Mouse (Mus musculus) limb, embryonic 14.5 days (tissue): ENCODE data around the gene Adamtsl4. TPM values are rescaled to one million over a fixed set of nuclear protein-coding genes. Genes with fewer than 3 reads are reported as not detected.

Source experiments
- ATAC-seq: fragments of 200-750 bp; cut with Nextera tagmentation; 2 replicates; pipeline ENCODE4 v1.8.0; 2017; ENCODE audit warnings: low read depth, moderate number of reproducible peaks, moderate TSS enrichment; ENCODE audit not compliant: low FRiP score
- DNase-seq: peaks from one replicate; pipeline ENCODE4 v3.0.0-alpha.2; 2015; ENCODE audit warnings: low spot score
- H3K27ac ChIP-seq: fragments of 300-500 bp; sonication (generic); replicated peaks from 2 replicates; pipeline ENCODE4 v1.5.1; 2014; ENCODE audit warnings: low read depth, mild to moderate bottlenecking, low read length, moderate library complexity, mixed read lengths
- H3K27me3 ChIP-seq: fragments of 300-500 bp; sonication (generic); 2 replicates; pipeline ENCODE4 v1.6.1; 2014; ENCODE audit warnings: low read length, mixed read lengths; ENCODE audit not compliant: control insufficient read depth, insufficient read depth
- H3K36me3 ChIP-seq: fragments of 300-500 bp; sonication (generic); 2 replicates; pipeline ENCODE4 v1.6.1; 2014; ENCODE audit warnings: mild to moderate bottlenecking, low read length, moderate library complexity, mixed read lengths; ENCODE audit not compliant: control insufficient read depth, insufficient read depth
- H3K4me1 ChIP-seq: fragments of 300-500 bp; sonication (generic); 2 replicates; pipeline ENCODE4 v1.6.1; 2014; ENCODE audit warnings: antibody characterized with exemption, low read length, mixed read lengths; ENCODE audit not compliant: control insufficient read depth, insufficient read depth
- H3K4me2 ChIP-seq: fragments of 300-500 bp; sonication (generic); replicated peaks from 2 replicates; pipeline ENCODE4 v1.6.1; 2014; ENCODE audit warnings: low read depth, mild to moderate bottlenecking, low read length, moderate library complexity; ENCODE audit not compliant: severe bottlenecking
- H3K4me3 ChIP-seq: fragments of 300-500 bp; sonication (generic); replicated peaks from 2 replicates; pipeline ENCODE4 v1.5.1; 2014; ENCODE audit warnings: low read length
- H3K9ac ChIP-seq: fragments of 300-500 bp; sonication (generic); 2 replicates; pipeline ENCODE4 v1.6.1; 2014; ENCODE audit warnings: mild to moderate bottlenecking, low read depth, low read length, moderate library complexity; ENCODE audit not compliant: severe bottlenecking
- H3K9me3 ChIP-seq: fragments of 300-500 bp; sonication (generic); 2 replicates; pipeline ENCODE4 v1.6.1; 2016; ENCODE audit warnings: low read length; ENCODE audit not compliant: control insufficient read depth
- POLR2A ChIP-seq: fragments of 200-500 bp; IDR thresholded peaks from 2 replicates; pipeline ENCODE4 v1.8.0; 2012; ENCODE audit warnings: inconsistent platforms, mild to moderate bottlenecking, moderate library complexity, borderline replicate concordance; ENCODE audit not compliant: insufficient read depth, insufficient read length; ENCODE audit errors: extremely low read depth
- WGBS: fragments of 180-500 bp; shearing (Covaris S2); extraction: QIAGEN DNeasy Blood & Tissue Kit; methylation state at CpG from one replicate; pipeline ENCODE4 v1.1.7; 2014; 5-methylcytosine and 5-hydroxymethylcytosine counted together
- polyA plus RNA-seq, 2 experiments: library from polyadenylated mRNA; depleted of rRNA in 1 of 2; stranded (reverse) in 1 of 2; unstranded in 1 of 2; fragments of >200 nt; fragmentation: Nextera tagmentation in 1 of 2; extraction: Ambion mirVana in 1 of 2; gene quantifications; 2 replicates each; pipeline versions ENCODE4 v1.2.1 to v1.2.3; 2012 to 2014

Adamtsl4 gene
- polyA plus RNA-seq (2012; rRNA removed) (3.3 and 3.6 TPM in 2 replicates), polyA plus RNA-seq (2014; fragmentation: Nextera tagmentation; extraction: Ambion mirVana) (2.8 and 3.4 TPM in 2 replicates)

GRCm38 (mm10) chr3:95687524-95688421 lies at the start of gene Adamtsl4:
TSS of gene Adamtsl4 (minus strand) at chr3:95687917.
- 4% methylated on average over 39 of the region's 50 CpGs for whole genome bisulfite sequencing
- peak within 1 kb of the TSS; percentile 72 for H3K27ac ChIP-seq
- peaks cover 27% of the 10 kb centered on the region for H3K4me1 ChIP-seq
- H3K36me3 ChIP-seq: no peaks in the 10 kb centered on the region
- DNase-seq: peak; percentile 90
- ATAC-seq: peak; percentile 81
- no peaks in the 10 kb centered on the region for H3K9me3 ChIP-seq
- H3K27me3 ChIP-seq: no peaks in the 10 kb centered on the region
- peak within 1 kb of the TSS; percentile 62 for H3K9ac ChIP-seq
- peak within 1 kb of the TSS; percentile 86 for H3K4me2 ChIP-seq
- no peak for TF ChIP-seq POLR2A
- peak within 1 kb of the TSS; percentile 48 for H3K4me3 ChIP-seq

DNA sequence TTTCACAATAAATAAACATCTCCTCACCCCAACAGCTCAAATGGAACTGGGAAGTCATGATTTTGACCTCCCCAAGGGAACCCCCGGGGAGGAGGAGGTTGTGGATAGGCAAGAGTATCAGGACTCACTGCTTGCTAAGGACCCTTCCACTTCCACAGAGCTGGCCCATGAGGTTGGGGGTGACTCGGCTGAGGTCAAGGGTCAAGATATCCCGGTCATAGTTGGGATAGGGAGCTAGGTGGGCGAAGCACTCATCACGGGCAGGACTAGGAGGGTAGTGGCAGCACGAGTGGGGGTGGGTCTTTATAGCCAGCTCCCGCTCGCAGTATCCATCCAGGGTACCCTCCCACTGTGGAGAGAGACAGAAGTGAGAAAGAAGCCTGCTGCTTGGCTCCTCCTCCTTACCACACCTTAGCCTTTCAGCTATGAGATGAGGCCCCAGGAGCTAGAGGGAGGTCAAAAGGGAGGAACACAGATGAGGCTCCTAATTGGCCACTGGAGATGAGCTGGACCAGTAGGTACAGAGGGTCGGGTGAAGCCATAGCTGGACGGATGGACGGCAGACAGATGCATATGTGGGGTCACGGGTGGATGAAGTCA lies 47.5 kb upstream of the Adamtsl4 start:
- peaks cover 31% of the 10 kb centered on the region for H3K36me3 ChIP-seq
- no peak overlapping the region for H3K4me3 ChIP-seq
- no peak for TF ChIP-seq POLR2A
- no peaks in the 10 kb centered on the region for H3K4me1 ChIP-seq
- ATAC-seq (no peak), DNase-seq (no peak)
- no peaks in the 10 kb centered on the region for H3K27me3 ChIP-seq
- H3K4me2 ChIP-seq: no peak overlapping the region
- WGBS: 84% methylated on average over 12 of the region's 12 CpGs
- H3K9ac ChIP-seq: no peak overlapping the region
- no peaks in the 10 kb centered on the region for H3K9me3 ChIP-seq
- H3K27ac ChIP-seq: no peak overlapping the region

- Histone ChIP-seq H3K9ac (no peak overlapping the region), H3K36me3 (peaks cover 25% of the 10 kb centered on the region), H3K4me2 (no peak overlapping the region), H3K27me3 (no peaks in the 10 kb centered on the region), H3K27ac (no peak overlapping the region), H3K4me1 (no peaks in the 10 kb centered on the region), H3K4me3 (no peak overlapping the region), H3K9me3 (no peaks in the 10 kb centered on the region)
- ATAC-seq: no peak
- no peak for TF ChIP-seq POLR2A
- WGBS: 76% methylated on average over 13 of the region's 13 CpGs
- DNase-seq: no peak
Measured at GRCm38 (mm10) chr3:95734092-95734702, 46.5 kb upstream of the Adamtsl4 start.

DNA sequence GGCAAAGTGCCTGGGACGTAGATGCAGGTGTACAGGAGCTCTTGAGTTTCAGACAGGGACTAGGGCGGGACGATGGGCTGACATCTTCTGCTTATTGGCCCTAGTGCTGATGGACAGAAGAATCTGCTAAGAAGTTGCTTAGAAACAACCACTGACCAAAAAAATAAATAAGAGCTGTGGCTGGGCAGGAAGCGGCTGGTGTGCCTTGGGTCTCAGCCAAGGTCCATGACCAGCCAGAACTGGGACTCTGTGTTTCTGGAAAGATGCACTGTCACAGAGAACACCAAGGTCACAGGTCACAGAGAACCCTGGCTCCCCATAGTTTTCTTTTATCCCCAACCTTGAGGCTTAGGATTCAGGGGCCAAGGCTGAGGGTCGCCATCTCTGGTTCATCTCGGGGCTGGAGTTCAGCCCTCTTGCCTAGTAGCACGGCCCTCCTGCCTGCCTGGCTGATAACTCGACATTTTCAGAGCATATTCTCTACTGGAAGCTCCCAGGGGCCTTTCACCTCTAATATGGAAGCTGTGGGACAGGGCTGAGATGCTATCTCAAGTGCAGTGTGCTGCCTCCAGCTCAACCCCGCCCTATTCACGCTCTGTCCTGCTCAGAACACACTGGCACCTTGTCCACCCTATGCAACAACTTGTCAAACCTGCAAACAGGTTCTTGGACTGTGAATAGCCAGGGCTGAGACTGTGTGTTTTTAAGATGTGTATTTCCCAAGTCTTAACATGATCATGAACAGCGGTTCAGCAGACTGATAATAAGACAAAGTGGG lies 45.2 kb upstream of the Adamtsl4 start:
- WGBS: 88% methylated on average over 11 of the region's 11 CpGs
- Histone ChIP-seq H3K27ac (no peak overlapping the region), H3K9me3 (no peaks in the 10 kb centered on the region), H3K4me2 (no peak overlapping the region), H3K27me3 (no peaks in the 10 kb centered on the region), H3K36me3 (peaks cover 20% of the 10 kb centered on the region), H3K4me1 (no peaks in the 10 kb centered on the region), H3K9ac (no peak overlapping the region), H3K4me3 (no peak overlapping the region)
- DNase-seq (no peak), ATAC-seq (no peak)
- no peak for TF ChIP-seq POLR2A
